Comparison of ENCODE assay signal across 9 mouse cellular contexts in the genomic region with DNA sequence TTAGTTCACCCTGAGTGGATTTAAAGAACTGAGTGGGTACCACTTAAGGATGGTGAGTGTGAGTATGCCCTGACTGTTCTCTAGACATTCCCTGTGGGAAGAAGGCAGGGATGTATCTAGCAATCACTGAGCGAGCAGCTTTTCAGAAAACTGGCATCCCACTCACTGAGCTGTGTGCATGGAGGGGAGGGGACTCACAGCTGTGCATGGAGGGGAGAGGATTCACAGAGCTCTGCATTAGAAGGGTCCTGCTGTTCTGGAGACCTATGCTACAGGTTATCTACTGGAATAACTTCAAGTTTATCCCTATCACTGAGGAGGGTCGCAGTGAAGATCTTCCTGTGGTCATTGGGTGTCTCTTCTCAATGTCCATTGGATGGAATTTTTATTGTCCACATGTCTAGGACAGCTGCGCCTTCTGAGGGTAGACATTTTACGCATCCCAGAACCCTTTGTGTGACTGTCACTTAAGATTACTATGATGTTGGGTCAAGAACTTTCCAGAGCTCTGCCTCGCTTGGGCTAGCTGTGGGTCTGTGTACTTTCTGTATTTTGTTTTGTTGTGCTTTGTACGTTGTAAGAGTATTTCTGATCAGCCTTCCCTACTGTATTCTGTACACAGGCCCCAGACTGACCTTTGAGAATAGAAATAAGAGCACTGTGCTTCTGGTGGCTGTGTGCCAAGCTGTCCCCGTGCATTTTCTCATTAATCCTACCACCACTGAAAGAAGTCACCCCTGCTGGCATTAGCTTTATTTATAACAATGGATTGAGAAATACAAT.
DNase-seq lines count a peak whose midpoint lies in the region; ATAC-seq and TF ChIP-seq lines count a peak whose summit lies in the region.
"Had no signal": no experiment of that assay in that cellular context is flagged by ENCODE, and none has a peak within 500 bp of the region (broad histone marks: within the 10 kb centered on the region; RNA-seq: fewer than 3 reads in every experiment).

No protein-coding gene starts in this region.

- no peaks in the 10 kb centered on the region for H3K9me3 ChIP-seq in stomach, embryonic 14.5 days (ENCODE audit: control insufficient read depth, low read depth, low read length)
- no peaks in the 10 kb centered on the region for H3K9me3 ChIP-seq in stomach, postnatal 0 days (ENCODE audit: control insufficient read depth, low read length)

- H3K36me3 ChIP-seq in kidney, adult 2 months (ENCODE audit: control insufficient read depth, insufficient read depth, low read length): no peaks in the 10 kb centered on the region
- peaks cover 6% of the 10 kb centered on the region; the same call in 1 of the 2 replicates for H3K36me3 ChIP-seq in stomach, embryonic 14.5 days (ENCODE audit: control insufficient read depth, insufficient read depth, low read length)
- H3K36me3 ChIP-seq in stomach, postnatal 0 days (ENCODE audit: control insufficient read depth, insufficient read depth, low read length): peaks cover 5% of the 10 kb centered on the region

- no peak overlapping the region for H3K27ac ChIP-seq in kidney, adult 2 months (ENCODE audit: insufficient read depth, low read depth, low read length)
- H3K27ac ChIP-seq in stomach, embryonic 14.5 days (ENCODE audit: low read length): 0 out of 2 replicates have a peak overlapping the region, but pooled peaks have one; percentile 3
- H3K27ac ChIP-seq in stomach, postnatal 0 days (replicated peaks): no peak overlapping the region

- no peak for TF ChIP-seq CTCF in kidney, adult 2 months (conservative IDR thresholded peaks at IDR 0.05; ENCODE audit: insufficient read depth, insufficient read length, low read depth, low read length)
- TF ChIP-seq CTCF in stomach, postnatal 0 days (IDR thresholded peaks at IDR 0.05; ENCODE audit: low read depth): no peak

- WGBS in kidney, adult 2 months: 73% methylated on average over 7 of the region's 7 CpGs
- 70% methylated on average over 7 of the region's 7 CpGs for WGBS in stomach, embryonic 14.5 days
- 69% methylated on average over 7 of the region's 7 CpGs for WGBS in stomach, postnatal 0 days

- H3K4me1 ChIP-seq in kidney, adult 2 months (ENCODE audit: control insufficient read depth, insufficient read depth, low read length): no peaks in the 10 kb centered on the region
- H3K4me1 ChIP-seq in stomach, embryonic 14.5 days (ENCODE audit: control insufficient read depth, insufficient read depth, low read length): no peaks in the 10 kb centered on the region
- H3K4me1 ChIP-seq in stomach, postnatal 0 days (replicated peaks; ENCODE audit: control insufficient read depth, insufficient read depth): 0 out of 2 replicates have a peak, but pooled peaks cover 4% of the 10 kb centered on the region

- no peak overlapping the region for H3K4me2 ChIP-seq in stomach, embryonic 14.5 days (replicated peaks; ENCODE audit: low read depth, low read length)
- no peak overlapping the region for H3K4me2 ChIP-seq in stomach, postnatal 0 days (replicated peaks; ENCODE audit: low read depth)

- no peak overlapping the region for H3K9ac ChIP-seq in stomach, embryonic 14.5 days (replicated peaks; ENCODE audit: low read depth, low read length)
- no peak overlapping the region for H3K9ac ChIP-seq in stomach, postnatal 0 days (ENCODE audit: low read length)

- peak; percentile 27 to 56 for DNase-seq in adrenal gland, adult (ENCODE audit: inconsistent age in 2 of 2, low spot score in 1 of 2)
- no peak for DNase-seq in adrenal gland, adult 18-20 months (ENCODE audit: low spot score in 2 of 2)
- DNase-seq in kidney, adult 2 months: peak; percentile 14
- DNase-seq in kidney, adult 8-10 months: no peak
- no peak for DNase-seq in stomach, postnatal 0 days (ENCODE audit: low spot score)
- DNase-seq in urinary bladder, adult 2 months (ENCODE audit: low spot score): no peak
- DNase-seq in cerebellum, adult 8-10 months: no peak
- DNase-seq: cerebellum, adult 9-11 months had no signal

- no peak for TF ChIP-seq EP300 in stomach, postnatal 0 days (optimal IDR thresholded peaks at IDR 0.05)

- H3K27me3 ChIP-seq in kidney, adult 2 months (replicated peaks; ENCODE audit: control insufficient read depth, insufficient read depth, low read length): no peaks in the 10 kb centered on the region
- no peaks in the 10 kb centered on the region for H3K27me3 ChIP-seq in stomach, embryonic 14.5 days (ENCODE audit: control insufficient read depth, insufficient read depth, low read length)
- H3K27me3 ChIP-seq in stomach, postnatal 0 days (ENCODE audit: control insufficient read depth, insufficient read depth, low read length): no peaks in the 10 kb centered on the region

- H3K4me3 ChIP-seq in kidney, adult 2 months (ENCODE audit: insufficient read depth, low read depth, low read length): no peak overlapping the region
- H3K4me3 ChIP-seq in stomach, embryonic 14.5 days (ENCODE audit: low read depth, low read length): no peak overlapping the region
- no peak overlapping the region for H3K4me3 ChIP-seq in stomach, postnatal 0 days (ENCODE audit: low read depth, low read length)

- no peak for ATAC-seq in stomach, embryonic 14.5 days (ENCODE audit: insufficient number of reproducible peaks, insufficient read depth, low FRiP score, low read depth)
- ATAC-seq in stomach, postnatal 0 days (ENCODE audit: low FRiP score, low TSS enrichment): no peak

- TF ChIP-seq POLR2A in kidney, adult 2 months (IDR thresholded peaks at IDR 0.05; ENCODE audit: low read depth, low read length): no peak

Comparison
In these comparisons a context has a peak if more than half of its experiments do, and no peak if none do; other contexts are left out.
1. DNase-seq: peak in adrenal gland, adult (2 of 2) and kidney, adult 2 months (single experiment); none in adrenal gland, adult 18-20 months (0 of 2), kidney, adult 8-10 months (0 of 2), stomach, postnatal 0 days (single experiment), urinary bladder, adult 2 months (single experiment) and cerebellum, adult 8-10 months (single experiment).